Mouse (Mus musculus) embryonic facial prominence, embryonic 11.5 days (tissue): ENCODE results near the gene Tnmd. TPM values are rescaled to one million over a fixed set of nuclear protein-coding genes. Genes with fewer than 3 reads are reported as not detected.

Source experiments
- ATAC-seq: fragments of 200-750 bp; cut with Nextera tagmentation; replicated peaks from 2 replicates; pipeline ENCODE4 v1.8.0; 2017; ENCODE audit warnings: low read depth; ENCODE audit not compliant: insufficient number of reproducible peaks, low FRiP score, low TSS enrichment
- DNase-seq: peaks from one replicate; pipeline ENCODE4 v3.0.0-alpha.2; 2015; ENCODE audit warnings: low spot score
- H3K27ac ChIP-seq: fragments of 300-500 bp; sonication (generic); replicated peaks from 2 replicates; pipeline ENCODE4 v1.5.1; 2014; ENCODE audit warnings: mild to moderate bottlenecking, low read depth, low read length, control low read depth
- H3K27me3 ChIP-seq: fragments of 300-500 bp; sonication (generic); 2 replicates; pipeline ENCODE4 v1.6.1; 2014; ENCODE audit warnings: mild to moderate bottlenecking, low read length, moderate library complexity, mixed read lengths; ENCODE audit not compliant: control insufficient read depth, insufficient read depth
- H3K36me3 ChIP-seq: fragments of 300-500 bp; sonication (generic); replicated peaks from 2 replicates; pipeline ENCODE4 v1.6.1; 2014; ENCODE audit warnings: low read depth, mild to moderate bottlenecking, low read length, moderate library complexity, mixed read lengths; ENCODE audit not compliant: control insufficient read depth, insufficient read depth
- H3K4me1 ChIP-seq: fragments of 300-500 bp; sonication (generic); 2 replicates; pipeline ENCODE4 v1.6.1; 2014; ENCODE audit warnings: low read length, mixed read lengths; ENCODE audit not compliant: control insufficient read depth, insufficient read depth
- H3K4me2 ChIP-seq: fragments of 300-500 bp; sonication (generic); 2 replicates; pipeline ENCODE4 v1.6.1; 2014; ENCODE audit warnings: low read depth, mild to moderate bottlenecking, control low read depth, low read length, moderate library complexity
- H3K4me3 ChIP-seq: fragments of 300-500 bp; sonication (generic); 2 replicates; pipeline ENCODE4 v1.5.1; 2014; ENCODE audit warnings: low read depth, low read length, control low read depth
- H3K9ac ChIP-seq: fragments of 300-500 bp; sonication (generic); replicated peaks from 2 replicates; pipeline ENCODE4 v1.6.1; 2014; ENCODE audit warnings: mild to moderate bottlenecking, control low read depth, low read length
- H3K9me3 ChIP-seq: fragments of 300-500 bp; sonication (generic); replicated peaks from 2 replicates; pipeline ENCODE4 v1.6.1; 2016; ENCODE audit warnings: mild to moderate bottlenecking, low read length, inconsistent platforms, mixed read lengths; ENCODE audit not compliant: control insufficient read depth
- WGBS: fragments of 180-500 bp; shearing (Covaris S2); extraction: QIAGEN DNeasy Blood & Tissue Kit; methylation state at CpG from one replicate; pipeline ENCODE4 v1.1.7; 2014; 5-methylcytosine and 5-hydroxymethylcytosine counted together
- polyA plus RNA-seq: library from polyadenylated mRNA; unstranded; fragments of >200 nt; fragmentation: Nextera tagmentation; extraction: Ambion mirVana; gene quantifications from 2 replicates; pipeline ENCODE4 v1.2.1, GENCODE M21; 2014

The Tnmd gene
- 1.6 and 2.1 TPM in 2 replicates for polyA plus RNA-seq

- 81% methylated on average over 5 of the region's 5 CpGs for WGBS
- no peak for ATAC-seq
These were observed at the start of gene Tnmd for GRCm38 (mm10) chrX:133850680-133851079. Gene Tnmd, plus strand, starts transcription at chrX:133850980.

GRCm38 (mm10) chrX:133853637-133854036 is 2.9 kb downstream of the Tnmd start:
- ATAC-seq (no peak), DNase-seq (peak; percentile 5)
- Histone ChIP-seq H3K4me1 (no peaks in the 10 kb centered on the region), H3K9ac (no peak overlapping the region), H3K27ac (no peak overlapping the region), H3K9me3 (no peaks in the 10 kb centered on the region), H3K36me3 (no peaks in the 10 kb centered on the region), H3K27me3 (no peaks in the 10 kb centered on the region), H3K4me3 (no peak overlapping the region), H3K4me2 (no peak overlapping the region)
- 91% methylated on average over 4 of the region's 4 CpGs for WGBS

More at GRCm38 (mm10) chrX:133850680-133851079, at the start of gene Tnmd:
- Histone ChIP-seq H3K27ac (no peak within 1 kb of the TSS), H3K4me2 (no peak within 1 kb of the TSS), H3K36me3 (no peaks in the 10 kb centered on the region), H3K9ac (no peak within 1 kb of the TSS), H3K4me3 (no peak within 1 kb of the TSS), H3K27me3 (no peaks in the 10 kb centered on the region), H3K9me3 (no peaks in the 10 kb centered on the region), H3K4me1 (no peaks in the 10 kb centered on the region)
- DNase-seq = no peak

- ATAC-seq (no peak), DNase-seq (no peak)
- Histone ChIP-seq H3K4me2 (no peak overlapping the region), H3K27ac (no peak overlapping the region), H3K27me3 (no peaks in the 10 kb centered on the region), H3K4me1 (no peaks in the 10 kb centered on the region), H3K4me3 (no peak overlapping the region), H3K9me3 (no peaks in the 10 kb centered on the region), H3K9ac (no peak overlapping the region), H3K36me3 (no peaks in the 10 kb centered on the region)
- 88% methylated on average over 6 of the region's 6 CpGs for WGBS
These were observed 19.0 kb downstream of the Tnmd start for GRCm38 (mm10) chrX:133869743-133870142.

- Histone ChIP-seq H3K4me1 (no peaks in the 10 kb centered on the region), H3K4me3 (no peak overlapping the region), H3K9me3 (no peaks in the 10 kb centered on the region), H3K27me3 (no peaks in the 10 kb centered on the region), H3K4me2 (no peak overlapping the region), H3K9ac (no peak overlapping the region), H3K36me3 (no peaks in the 10 kb centered on the region; the same call in 1 of the 2 replicates), H3K27ac (no peak overlapping the region)
- WGBS = 96% methylated on average over 3 of the region's 3 CpGs
- ATAC-seq (no peak), DNase-seq (no peak)
These were observed 36.5 kb downstream of the Tnmd start for GRCm38 (mm10) chrX:133887308-133887707.

GRCm38 (mm10) chrX:133888111-133888510 is 37.3 kb downstream of the Tnmd start:
- H3K36me3 ChIP-seq = no peaks in the 10 kb centered on the region; the same call in 1 of the 2 replicates
- H3K27me3 ChIP-seq = no peaks in the 10 kb centered on the region
- no peak overlapping the region for H3K4me2 ChIP-seq
- no peak for ATAC-seq
- H3K27ac ChIP-seq = no peak overlapping the region
- no peaks in the 10 kb centered on the region for H3K9me3 ChIP-seq
- H3K9ac ChIP-seq = no peak overlapping the region
- no peaks in the 10 kb centered on the region for H3K4me1 ChIP-seq
- H3K4me3 ChIP-seq = no peak overlapping the region
- DNase-seq = no peak
- WGBS = 85% methylated on average over 5 of the region's 5 CpGs

GRCm38 (mm10) chrX:133898014-133898542 is 47.3 kb downstream of the Tnmd start, which contains the start of gene Tspan6:
Gene Tspan6, minus strand, starts transcription at chrX:133898429.
- Histone ChIP-seq H3K27ac (no peak within 1 kb of the TSS), H3K27me3 (no peaks in the 10 kb centered on the region)

GRCm38 (mm10) chrX:133908261-133908660 is 57.5 kb downstream of the Tnmd start, which contains the start of gene Srpx2:
Gene Srpx2, plus strand, starts transcription at chrX:133908426.
- WGBS = 26% methylated on average over 3 of the region's 3 CpGs
- no peaks in the 10 kb centered on the region for H3K27me3 ChIP-seq
- no peak within 1 kb of the TSS for H3K27ac ChIP-seq
- ATAC-seq = no peak
- no peaks in the 10 kb centered on the region for H3K4me1 ChIP-seq
- H3K36me3 ChIP-seq = no peaks in the 10 kb centered on the region
- no peaks in the 10 kb centered on the region for H3K9me3 ChIP-seq
- H3K9ac ChIP-seq = no peak within 1 kb of the TSS
- DNase-seq = peak; percentile 10
- H3K4me3 ChIP-seq = no peak within 1 kb of the TSS
- no peak within 1 kb of the TSS for H3K4me2 ChIP-seq

More at GRCm38 (mm10) chrX:133898014-133898542, 47.3 kb downstream of the Tnmd start, which contains the start of gene Tspan6:
- DNase-seq = peak; percentile 92
- ATAC-seq = peak; percentile 94
- Histone ChIP-seq H3K4me2 (peak within 1 kb of the TSS; percentile 47), H3K4me1 (no peaks in the 10 kb centered on the region), H3K36me3 (no peaks in the 10 kb centered on the region; the same call in 1 of the 2 replicates), H3K4me3 (peak within 1 kb of the TSS; percentile 53), H3K9ac (peak within 1 kb of the TSS; percentile 82), H3K9me3 (no peaks in the 10 kb centered on the region)
- 20% methylated on average over 33 of the region's 33 CpGs for WGBS

GRCm38 (mm10) chrX:133911397-133912103 is 60.8 kb downstream of the Tnmd start:
- 38% methylated on average over 10 of the region's 10 CpGs for WGBS
- Histone ChIP-seq H3K27ac (no peak overlapping the region), H3K27me3 (no peaks in the 10 kb centered on the region)

More at GRCm38 (mm10) chrX:133911397-133912103, 60.8 kb downstream of the Tnmd start:
- no peak overlapping the region for H3K4me2 ChIP-seq
- H3K36me3 ChIP-seq = no peaks in the 10 kb centered on the region
- DNase-seq = no peak
- no peaks in the 10 kb centered on the region for H3K9me3 ChIP-seq
- H3K4me1 ChIP-seq = no peaks in the 10 kb centered on the region
- H3K9ac ChIP-seq = no peak overlapping the region
- H3K4me3 ChIP-seq = no peak overlapping the region
- ATAC-seq = no peak
